Mouse (Mus musculus) left cerebral cortex, postnatal 14 days (tissue): ENCODE data around the gene Gcnt1. TPM values are rescaled to one million over a fixed set of nuclear protein-coding genes. Genes with fewer than 3 reads are reported as not detected.

Source experiments
- DNase-seq, 2 experiments: peaks; one replicate each; pipeline ENCODE4 v3.0.0; 2021 to 2022; ENCODE audit warnings: low spot score in 2 of 2, mixed read lengths in 1 of 2
- intact Hi-C: fragments of 180-260 bp; cut with DNase I; formaldehyde crosslinking; loops from one replicate; pipeline ENCODE4 v1.15.1; 2025
- total RNA-seq, 2 experiments: library from RNA; stranded (reverse); gene quantifications; 2 replicates each; pipeline ENCODE4 v1.2.3; 2021

The Gcnt1 gene
- total RNA-seq, 2 experiments from 2014 or later, result 2.0 to 2.2 TPM

DNA sequence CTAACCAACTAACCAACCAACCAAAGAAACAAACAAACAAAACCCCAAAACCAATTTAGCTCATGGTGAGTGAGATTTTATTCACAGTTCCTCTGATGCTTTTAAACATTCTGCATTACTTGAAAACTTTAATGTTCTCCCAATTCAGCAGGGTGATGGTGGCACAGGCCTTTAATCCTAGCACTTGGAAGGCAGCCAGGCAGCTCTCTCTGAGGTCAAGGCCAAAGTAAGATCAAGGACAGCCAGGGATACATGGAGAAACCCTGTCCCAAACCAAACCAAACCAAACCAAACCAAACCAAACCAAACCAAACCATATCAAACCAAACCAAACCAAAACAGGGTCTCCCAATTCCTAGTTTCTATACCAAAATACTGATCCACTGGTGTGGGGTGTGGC, 6.2 kb upstream of the Gcnt1 start:
- DNase-seq, result no peak
- intact Hi-C loops, result no loop called here

DNA sequence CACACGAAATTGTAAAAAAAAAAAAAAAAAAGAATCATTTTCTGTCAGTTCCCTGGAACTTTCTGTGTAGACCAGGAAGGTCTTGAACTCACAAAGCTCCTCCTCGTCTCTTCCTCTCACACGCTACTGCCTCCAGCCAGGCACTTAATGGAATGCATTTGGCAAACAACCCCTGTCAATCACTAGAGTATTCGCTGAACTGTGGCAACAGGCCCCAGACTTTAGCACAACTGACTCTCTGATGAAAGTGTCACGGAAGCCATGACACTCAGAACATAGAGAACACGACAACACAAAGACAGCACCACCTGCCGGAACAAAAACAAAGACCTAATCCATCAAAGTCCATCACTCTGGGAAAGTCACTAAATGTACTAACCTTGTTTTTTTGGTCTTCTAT, 3.1 kb downstream of the Gcnt1 start:
- intact Hi-C loops, result no loop called here
- no peak for DNase-seq

- intact Hi-C loops, result no loop called here
- no peak for DNase-seq
Measured at GRCm38 (mm10) chr19:17368557-17368956, 4.1 kb downstream of the Gcnt1 start.

GRCm38 (mm10) chr19:17366364-17367090, 6.1 kb downstream of the Gcnt1 start:
- intact Hi-C loops, result no loop called here
- no peak for DNase-seq

GRCm38 (mm10) chr19:17364741-17365140, 7.9 kb downstream of the Gcnt1 start:
- peak; percentile 56 to 64 for DNase-seq
- intact Hi-C loops, result loop anchor here (2.0 kb wide), 1 partner anchor 242 kb away; no protein-coding TSS in a partner anchor

GRCm38 (mm10) chr19:17361181-17361580, 11.5 kb downstream of the Gcnt1 start:
- DNase-seq, result no peak
- intact Hi-C loops, result no loop called here

GRCm38 (mm10) chr19:17359315-17359890, 13.2 kb downstream of the Gcnt1 start:
- intact Hi-C loops, result no loop called here
- no peak for DNase-seq

DNA sequence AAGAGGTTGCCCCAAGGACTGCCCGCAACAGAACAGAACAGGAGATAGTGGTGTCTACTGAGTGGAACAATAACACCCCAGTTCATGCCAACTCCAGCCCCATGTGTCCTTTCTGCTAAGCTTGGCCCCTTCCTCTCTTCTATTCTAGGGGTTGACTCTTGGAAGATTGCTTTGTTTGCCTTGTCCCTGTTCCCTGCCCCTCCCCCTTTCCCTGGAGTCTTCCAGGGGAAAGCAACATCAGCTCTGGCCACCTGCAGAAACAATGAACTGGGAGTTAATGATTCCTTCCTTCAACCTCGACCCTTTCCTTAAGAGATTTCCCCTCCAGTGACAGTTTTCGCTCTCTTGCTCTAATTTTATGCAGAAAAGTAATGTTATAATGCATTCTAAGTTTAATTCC, 15.3 kb downstream of the Gcnt1 start:
- no peak for DNase-seq

GRCm38 (mm10) chr19:17356932-17357331, 15.7 kb downstream of the Gcnt1 start:
- intact Hi-C loops, result no loop called here
- DNase-seq, result no peak

More for the DNA sequence above, 15.3 kb downstream of the Gcnt1 start:
- intact Hi-C loops, result no loop called here

DNA sequence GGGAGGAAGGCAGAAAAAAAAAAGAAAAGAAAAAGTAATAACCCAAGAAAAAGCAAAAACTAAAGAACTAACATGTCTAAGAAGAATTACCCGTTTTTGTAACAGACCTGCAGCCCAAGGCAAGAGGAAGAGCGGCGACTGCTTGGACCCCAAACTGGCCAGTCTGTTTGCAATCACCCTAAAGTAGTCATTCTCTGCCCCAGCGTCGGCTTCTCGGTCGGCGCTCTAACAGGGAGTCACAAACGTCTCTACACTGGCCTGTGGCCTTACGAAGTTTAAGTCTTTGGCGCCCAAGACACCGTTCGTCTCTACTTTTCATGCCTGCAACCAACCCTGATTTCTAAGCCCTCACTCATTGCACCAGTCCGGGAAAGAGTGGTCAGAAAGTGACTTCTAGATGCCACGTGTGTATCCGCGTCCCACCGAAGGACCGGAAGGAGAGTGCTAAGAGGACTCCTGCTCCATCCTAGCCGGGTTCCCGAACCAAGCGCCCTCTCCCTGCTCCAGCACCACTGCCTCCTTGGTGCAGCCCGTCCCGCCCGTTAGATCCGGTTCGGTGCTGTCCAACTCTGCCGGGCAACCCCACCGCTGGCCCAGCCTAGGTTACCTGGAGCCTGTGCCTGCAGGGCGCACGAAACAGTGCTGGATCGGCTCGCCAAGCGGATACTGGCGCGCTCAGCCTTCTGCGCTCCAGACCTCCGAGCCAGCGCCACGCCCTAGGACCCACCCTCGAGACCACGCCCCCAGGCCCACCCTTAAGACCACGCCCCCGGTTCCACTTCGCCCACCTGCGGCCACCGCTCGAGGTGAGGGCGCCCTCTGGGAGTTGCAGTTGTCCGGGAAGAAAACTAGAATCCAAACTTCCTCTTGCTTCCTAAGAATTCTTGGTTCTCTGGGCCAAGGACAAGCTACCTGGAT, 16.4 kb downstream of the Gcnt1 start:
- DNase-seq, result no peak
- intact Hi-C loops, result no loop called here

DNA sequence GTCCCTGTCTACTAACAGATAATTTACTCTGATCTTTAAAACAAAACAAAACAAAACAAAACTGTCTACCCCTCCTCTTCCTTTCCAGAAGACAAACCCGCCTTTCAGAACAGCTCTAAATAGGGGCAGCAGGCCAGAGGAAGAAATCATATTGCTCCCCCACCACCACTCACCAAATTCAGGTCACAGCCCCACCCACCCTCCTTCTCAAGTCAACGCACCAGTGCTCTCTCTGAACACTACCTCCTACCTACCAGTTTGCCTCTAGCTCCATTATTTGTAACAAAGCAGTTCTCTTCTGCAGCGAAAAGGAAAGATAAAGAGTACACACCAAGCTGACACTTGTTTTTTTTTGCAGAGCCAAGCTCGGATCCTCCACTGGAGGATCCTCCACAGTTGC, 17.3 kb downstream of the Gcnt1 start:
- intact Hi-C loops, result no loop called here
- no peak for DNase-seq

DNA sequence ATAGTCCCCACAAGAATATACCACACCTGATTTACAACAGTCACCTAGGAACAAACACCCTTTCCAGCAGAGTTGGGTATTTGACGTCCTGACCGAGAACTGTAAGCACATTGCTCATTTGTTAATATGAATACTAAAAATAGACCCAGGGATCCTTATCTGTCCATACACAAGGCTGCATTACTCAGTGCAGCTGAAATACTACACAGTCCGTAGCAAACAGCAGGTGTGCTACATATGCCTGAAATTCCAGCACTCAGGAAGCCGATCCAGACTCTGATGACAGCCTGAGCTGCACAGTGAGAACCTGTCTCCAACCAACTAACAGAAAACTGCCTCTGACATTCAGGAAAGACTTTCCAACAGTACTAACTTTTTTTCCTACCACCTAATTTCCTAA, 17.8 kb downstream of the Gcnt1 start:
- intact Hi-C loops, result no loop called here
- DNase-seq, result no peak

- DNase-seq, result no peak
- intact Hi-C loops, result no loop called here
Measured at GRCm38 (mm10) chr19:17354362-17354761, 18.3 kb downstream of the Gcnt1 start.

GRCm38 (mm10) chr19:17353727-17354126, 18.9 kb downstream of the Gcnt1 start:
- intact Hi-C loops, result no loop called here

GRCm38 (mm10) chr19:17347852-17348251, 24.8 kb downstream of the Gcnt1 start:
- DNase-seq, result no peak
- intact Hi-C loops, result no loop called here

More at GRCm38 (mm10) chr19:17353727-17354126, 18.9 kb downstream of the Gcnt1 start:
- no peak for DNase-seq

- intact Hi-C loops, result no loop called here
- no peak for DNase-seq
Measured at GRCm38 (mm10) chr19:17346716-17347474, 25.7 kb downstream of the Gcnt1 start.

DNA sequence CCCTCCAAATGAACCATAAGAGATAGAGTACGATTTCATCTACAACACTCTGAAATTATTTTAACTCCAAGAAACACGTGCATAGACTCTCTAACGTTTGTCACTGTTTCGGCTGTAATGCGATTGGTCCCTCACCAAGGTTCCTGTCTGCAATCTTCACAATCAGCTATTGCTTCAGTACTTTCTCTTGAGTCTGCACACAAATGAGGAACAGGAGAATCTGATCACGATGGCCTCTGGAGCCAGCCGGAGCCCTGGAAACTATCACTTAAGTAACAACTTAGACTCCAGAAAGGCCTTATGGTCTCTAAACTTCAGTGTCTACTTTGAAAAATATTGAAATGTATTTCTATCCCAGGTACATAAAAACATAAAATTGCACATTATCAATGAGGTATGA, 27.8 kb downstream of the Gcnt1 start:
- intact Hi-C loops, result no loop called here

GRCm38 (mm10) chr19:17339563-17339962, 33.1 kb downstream of the Gcnt1 start:
- DNase-seq, result no peak
- intact Hi-C loops, result no loop called here

More for the DNA sequence above, 27.8 kb downstream of the Gcnt1 start:
- DNase-seq, result no peak

- intact Hi-C loops, result no loop called here
- DNase-seq, result no peak
Measured at GRCm38 (mm10) chr19:17337057-17337679, 35.5 kb downstream of the Gcnt1 start.
